Mouse (Mus musculus): Measurements from ENCODE around the gene 1700028K03Rik.

1700028K03Rik gene

DNA sequence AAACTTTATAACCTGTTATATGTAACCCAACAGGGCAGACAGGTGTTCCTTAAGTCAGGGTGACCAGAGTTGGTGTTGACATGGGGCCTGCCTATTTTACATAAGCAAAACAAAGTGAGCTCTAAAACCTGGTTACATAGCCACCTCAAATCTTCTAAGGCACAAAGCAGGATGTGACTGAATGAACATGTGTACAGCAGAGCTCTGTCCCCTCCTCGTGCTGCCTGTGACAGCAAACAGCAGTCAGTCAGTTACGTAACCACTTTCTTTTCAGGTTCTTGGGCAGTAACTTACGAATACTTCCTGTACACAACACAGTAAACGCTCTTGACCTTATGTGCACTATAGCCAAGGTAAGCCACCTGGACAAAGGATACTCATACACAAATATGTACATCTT is 11.4 kb downstream of the 1700028K03Rik start:
- in situ Hi-C loops (cut with MboI, MseI), result no loop called here

DNA sequence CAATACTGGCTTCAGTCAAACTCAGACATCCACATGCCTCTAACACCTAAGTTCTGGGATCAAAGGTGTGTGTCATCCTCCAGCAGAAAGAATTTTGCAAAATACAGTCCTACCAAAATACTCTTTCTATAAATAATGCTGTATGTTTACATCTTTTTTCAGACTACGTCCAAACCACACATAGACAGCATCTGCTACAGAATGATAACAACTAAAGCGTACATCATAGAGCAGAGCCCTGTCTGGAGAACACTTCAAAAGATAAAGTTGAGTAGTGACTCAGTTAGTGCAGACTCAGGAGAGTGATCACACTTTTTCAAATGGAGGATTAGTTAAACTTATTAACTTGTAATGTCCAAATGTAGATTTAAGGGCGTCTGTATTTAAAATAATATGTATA is 13.4 kb downstream of the 1700028K03Rik start:
- in situ Hi-C loops (cut with MboI, MseI), result no loop called here

DNA sequence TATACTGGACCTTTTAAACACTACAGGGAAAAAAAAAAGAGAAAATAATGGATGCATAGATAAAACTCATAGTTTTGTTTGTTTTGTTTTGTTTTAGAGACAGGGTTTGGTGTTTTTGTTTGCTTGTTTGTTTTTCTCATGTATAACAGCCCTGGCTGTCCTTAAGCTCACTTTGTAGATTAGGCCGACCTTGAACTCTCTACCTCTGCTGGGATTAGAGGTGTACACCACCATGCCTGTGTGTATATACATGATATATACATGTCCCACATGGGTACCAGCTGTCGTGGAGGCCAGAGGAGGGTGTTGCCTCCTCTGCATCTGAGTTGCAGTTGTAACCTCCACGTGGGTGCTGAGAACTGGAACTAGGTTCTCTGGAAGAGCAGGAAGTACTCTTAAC is 13.9 kb downstream of the 1700028K03Rik start:
- in situ Hi-C loops (cut with MboI, MseI), result no loop called here

DNA sequence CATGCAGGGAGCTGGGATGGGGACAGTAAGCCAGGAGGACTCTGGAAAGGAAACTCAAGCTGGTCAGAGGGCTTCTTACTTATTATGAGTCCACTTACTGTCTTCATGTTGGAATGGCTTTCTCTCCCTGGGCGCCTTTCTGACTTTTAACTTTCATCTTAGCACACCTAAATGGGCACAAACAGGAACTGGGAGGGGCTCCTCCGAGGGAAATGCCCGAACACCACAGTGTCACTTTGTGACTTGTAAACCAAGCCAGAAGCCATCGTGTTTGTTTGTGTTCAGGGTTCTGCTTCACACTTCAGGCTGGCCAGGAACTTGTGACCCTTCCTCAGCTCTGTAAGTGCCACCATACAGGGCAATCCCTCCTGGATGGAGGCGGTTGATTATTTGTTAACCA is 19.8 kb downstream of the 1700028K03Rik start:
- in situ Hi-C loops (cut with MboI, MseI), result no loop called here

DNA sequence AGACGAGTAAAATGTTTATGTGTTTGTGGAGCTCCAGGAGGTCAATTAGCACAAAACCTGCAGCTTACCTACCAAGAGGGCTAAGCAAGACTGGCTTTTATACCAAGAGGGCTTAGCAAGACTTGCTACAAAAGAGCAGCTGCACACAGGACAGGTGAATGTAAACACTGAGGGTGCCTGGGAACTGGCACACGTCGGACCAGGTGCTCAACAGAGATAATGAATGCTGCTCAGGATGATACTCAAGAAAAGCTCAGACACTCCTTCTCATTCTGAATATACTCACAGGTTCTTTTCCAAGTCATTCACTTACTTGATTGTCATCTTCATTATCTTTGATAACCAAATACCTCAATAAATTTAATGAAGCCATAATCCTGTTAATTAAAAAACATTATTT is 22.5 kb downstream of the 1700028K03Rik start:
- in situ Hi-C loops (cut with MboI, MseI), result no loop called here

DNA sequence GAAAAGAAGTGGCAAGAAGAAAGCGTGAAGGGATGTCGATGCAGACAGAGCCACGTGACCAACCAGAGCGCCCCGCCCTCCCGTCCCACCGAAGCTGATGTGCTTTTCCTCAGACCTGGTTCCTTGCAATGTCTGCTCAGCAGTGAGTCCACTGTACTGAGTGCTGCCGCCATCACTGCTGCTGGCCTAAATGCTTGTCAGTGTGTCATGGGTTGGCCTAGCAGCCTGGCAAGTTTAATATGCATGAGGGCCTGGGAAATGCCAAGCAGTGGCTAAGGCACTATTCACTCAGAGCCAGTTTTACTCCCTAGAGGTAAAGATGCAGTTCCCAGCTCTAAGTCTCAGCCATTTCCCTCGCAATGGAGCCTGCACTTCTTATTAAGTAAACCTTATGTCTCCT is 34.6 kb downstream of the 1700028K03Rik start:
- in situ Hi-C loops (cut with MboI, MseI), result loop anchor here in 1 of 2 experiments (10.0 kb wide), 1 partner anchor 1974 kb away; no protein-coding TSS in a partner anchor

DNA sequence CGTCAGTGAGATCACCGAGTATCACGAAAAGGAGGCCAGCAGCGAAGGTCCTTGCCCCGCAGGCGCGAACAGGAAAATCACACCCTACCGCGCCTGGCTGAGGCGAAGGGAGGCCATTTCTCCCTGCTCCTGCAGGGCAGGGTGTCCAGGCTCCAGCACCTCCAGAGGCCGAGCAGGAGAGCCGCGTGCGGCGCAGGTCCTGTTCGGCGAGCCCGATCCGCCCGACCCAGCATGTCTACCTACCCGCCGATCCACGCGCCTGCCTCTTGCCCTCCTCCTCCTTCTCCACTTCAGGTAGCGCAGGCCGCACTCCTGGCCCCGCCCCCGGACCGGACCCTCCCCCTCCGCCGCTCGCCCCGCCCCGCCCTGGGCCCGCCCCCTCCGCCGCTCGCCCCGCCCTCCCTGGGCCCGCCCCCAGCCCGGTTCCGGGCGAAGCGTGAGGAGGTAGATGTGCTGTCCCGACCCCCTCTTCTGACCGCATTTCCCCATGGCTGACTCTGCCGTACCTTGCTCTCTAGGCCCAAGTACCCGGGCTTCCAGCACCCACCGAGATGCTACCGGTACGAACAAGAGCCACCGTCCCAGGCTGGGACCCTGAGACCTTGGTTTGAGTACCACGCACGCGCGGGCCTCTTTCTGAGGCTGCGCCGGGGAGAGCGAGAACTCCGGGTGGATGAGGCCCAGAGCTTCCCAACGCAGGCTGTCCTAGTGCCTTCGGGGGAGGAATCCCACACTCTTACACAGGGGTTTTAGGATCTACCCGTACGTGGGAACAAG is 63.0 kb downstream of the 1700028K03Rik start, which contains the start of the genes Rpap2 and Glmn:
Gene Rpap2 (plus strand): TSS at position 73 of the 777 bp plus-strand sequence.
Gene Glmn (minus strand): TSS at position 588 of the 777 bp plus-strand sequence.
- in situ Hi-C loops (cut with MboI, MseI), result no loop called here

DNA sequence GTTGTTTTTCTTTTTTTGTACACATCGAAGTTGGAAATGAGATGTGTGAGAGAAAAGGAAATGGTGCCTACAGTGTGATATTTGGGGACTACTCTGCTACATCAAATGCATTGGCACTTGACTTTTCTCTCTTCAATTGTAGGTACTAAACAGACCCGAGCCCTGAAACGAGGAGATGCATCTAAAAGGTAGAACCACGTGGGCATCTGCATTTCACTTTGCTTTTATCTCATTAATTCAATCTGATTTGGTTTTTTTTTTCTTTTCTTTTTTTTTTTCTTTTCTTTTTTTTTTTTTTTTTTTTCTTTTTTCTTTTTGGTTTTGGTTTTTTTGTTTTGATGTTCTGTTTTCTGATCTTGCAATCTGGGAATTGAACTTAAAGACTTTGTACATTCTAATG is 63.9 kb downstream of the 1700028K03Rik start:
- in situ Hi-C loops (cut with MboI, MseI), result no loop called here

All from T-helper 17 cell (primary cell).